Mouse (Mus musculus): ENCODE measurements around the gene Wscd2. TPM values are rescaled to one million over a fixed set of nuclear protein-coding genes. Genes with fewer than 3 reads are reported as not detected.

Wscd2 gene
- 15.8 and 18.8 TPM in 2 replicates for polyA plus RNA-seq (2015; fragmentation: Nextera tagmentation; extraction: Ambion mirVana)

DNA sequence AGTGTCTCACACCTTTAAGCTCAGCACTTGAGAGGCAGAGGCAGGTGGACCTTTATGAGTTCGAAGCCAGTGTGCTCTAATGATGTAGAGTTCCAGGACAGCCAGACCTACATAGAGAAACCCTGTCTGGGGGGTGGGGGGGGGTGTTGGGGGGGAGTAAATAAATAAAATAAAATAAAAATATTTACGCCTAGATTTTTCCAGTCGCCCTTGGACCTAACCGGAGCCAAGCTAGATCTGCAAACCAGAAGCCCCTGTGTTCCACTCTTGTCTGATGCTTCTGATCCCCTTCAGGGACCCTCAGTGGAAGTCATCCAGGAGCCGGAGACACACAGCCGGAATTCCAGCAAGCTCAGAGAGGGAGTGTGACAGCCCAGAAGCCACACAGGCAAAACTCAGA lies at the start of gene Wscd2:
Wscd2 (plus strand) TSS at position 301 of the 400 bp plus-strand sequence.

Other genes with a start within 250 kb of the Wscd2 start
- 14.0 and 17.1 TPM in 2 replicates for gene Sgsm1, start 179.5 kb upstream of the Wscd2 start, polyA plus RNA-seq (2015; fragmentation: Nextera tagmentation; extraction: Ambion mirVana)
- not detected in 2 replicates for gene Aym1, start 133.0 kb upstream of the Wscd2 start, polyA plus RNA-seq (2015; fragmentation: Nextera tagmentation; extraction: Ambion mirVana)
- 0.90 and 1.8 TPM in 2 replicates for gene Cmklr1, start 160.1 kb downstream of the Wscd2 start, polyA plus RNA-seq (2015; fragmentation: Nextera tagmentation; extraction: Ambion mirVana)
- not detected in 2 replicates for gene 1700069L16Rik, start 234.4 kb downstream of the Wscd2 start, polyA plus RNA-seq (2015; fragmentation: Nextera tagmentation; extraction: Ambion mirVana)
- gene Ficd, start 245.5 kb downstream of the Wscd2 start, polyA plus RNA-seq (2015; fragmentation: Nextera tagmentation; extraction: Ambion mirVana): 9.4 and 9.9 TPM in 2 replicates

All from neural tube, postnatal 0 days (tissue).